Mouse (Mus musculus): ENCODE measurements around the gene Dph2.

Gene Dph2

GRCm38 (mm10) chr4:117891738-117892161, at the start of gene Dph2:
Dph2 (minus strand) TSS chr4:117892032.
- peak; percentile 78 for DNase-seq (ENCODE audit: low spot score)

GRCm38 (mm10) chr4:117936964-117937363, 45.1 kb upstream of the Dph2 start:
- DNase-seq (ENCODE audit: low spot score): no peak

- no peak for DNase-seq (ENCODE audit: low spot score)
Measured at GRCm38 (mm10) chr4:117934081-117934480, 42.2 kb upstream of the Dph2 start.

GRCm38 (mm10) chr4:117933248-117933647, 41.4 kb upstream of the Dph2 start:
- no peak for DNase-seq (ENCODE audit: low spot score)

GRCm38 (mm10) chr4:117929391-117929881, 37.6 kb upstream of the Dph2 start, which contains the start of gene Artn:
Artn (minus strand) TSS chr4:117929763.
- DNase-seq (ENCODE audit: low spot score): peak; percentile 77

- DNase-seq (ENCODE audit: low spot score): peak; percentile 80
Measured at GRCm38 (mm10) chr4:117928699-117929241, 36.9 kb upstream of the Dph2 start.

GRCm38 (mm10) chr4:117928234-117928633, 36.4 kb upstream of the Dph2 start:
- DNase-seq (ENCODE audit: low spot score): no peak

GRCm38 (mm10) chr4:117926545-117927482, 35.0 kb upstream of the Dph2 start:
- no peak for DNase-seq (ENCODE audit: low spot score)

GRCm38 (mm10) chr4:117924916-117925315, 33.1 kb upstream of the Dph2 start:
- DNase-seq (ENCODE audit: low spot score): no peak

- DNase-seq (ENCODE audit: low spot score): no peak
Measured at GRCm38 (mm10) chr4:117923450-117923849, 31.6 kb upstream of the Dph2 start.

- DNase-seq (ENCODE audit: low spot score): no peak
Measured at GRCm38 (mm10) chr4:117921358-117921757, 29.5 kb upstream of the Dph2 start.

GRCm38 (mm10) chr4:117918762-117919161, 26.9 kb upstream of the Dph2 start:
- DNase-seq (ENCODE audit: low spot score): no peak

GRCm38 (mm10) chr4:117918261-117918660, 26.4 kb upstream of the Dph2 start:
- no peak for DNase-seq (ENCODE audit: low spot score)

- no peak for DNase-seq (ENCODE audit: low spot score)
Measured at GRCm38 (mm10) chr4:117917847-117918246, 26.0 kb upstream of the Dph2 start.

GRCm38 (mm10) chr4:117917402-117917801, 25.6 kb upstream of the Dph2 start:
- DNase-seq (ENCODE audit: low spot score): no peak

GRCm38 (mm10) chr4:117916386-117916785, 24.6 kb upstream of the Dph2 start:
- no peak for DNase-seq (ENCODE audit: low spot score)

GRCm38 (mm10) chr4:117915489-117916105, 23.8 kb upstream of the Dph2 start:
- DNase-seq (ENCODE audit: low spot score): no peak

GRCm38 (mm10) chr4:117914591-117915442, 23.0 kb upstream of the Dph2 start, which contains the start of gene Ipo13:
Ipo13 (minus strand) TSS chr4:117914999.
- DNase-seq (ENCODE audit: low spot score): peak; percentile 91

GRCm38 (mm10) chr4:117914031-117914430, 22.2 kb upstream of the Dph2 start:
- DNase-seq (ENCODE audit: low spot score): no peak

- peak; percentile 50 for DNase-seq (ENCODE audit: low spot score)
Measured at GRCm38 (mm10) chr4:117913421-117913820, 21.6 kb upstream of the Dph2 start.

GRCm38 (mm10) chr4:117912685-117913273, 20.9 kb upstream of the Dph2 start:
- no peak for DNase-seq (ENCODE audit: low spot score)

All from urinary bladder, postnatal 14 days (tissue).